Mouse (Mus musculus): ENCODE measurements at regions not wholly inside any gene's neighbourhood (a gene's known extent, or its start where the extent isn't known, plus 50 kb on each side); places are given as distances from the start of the nearest gene placed in this dataset.

DNA sequence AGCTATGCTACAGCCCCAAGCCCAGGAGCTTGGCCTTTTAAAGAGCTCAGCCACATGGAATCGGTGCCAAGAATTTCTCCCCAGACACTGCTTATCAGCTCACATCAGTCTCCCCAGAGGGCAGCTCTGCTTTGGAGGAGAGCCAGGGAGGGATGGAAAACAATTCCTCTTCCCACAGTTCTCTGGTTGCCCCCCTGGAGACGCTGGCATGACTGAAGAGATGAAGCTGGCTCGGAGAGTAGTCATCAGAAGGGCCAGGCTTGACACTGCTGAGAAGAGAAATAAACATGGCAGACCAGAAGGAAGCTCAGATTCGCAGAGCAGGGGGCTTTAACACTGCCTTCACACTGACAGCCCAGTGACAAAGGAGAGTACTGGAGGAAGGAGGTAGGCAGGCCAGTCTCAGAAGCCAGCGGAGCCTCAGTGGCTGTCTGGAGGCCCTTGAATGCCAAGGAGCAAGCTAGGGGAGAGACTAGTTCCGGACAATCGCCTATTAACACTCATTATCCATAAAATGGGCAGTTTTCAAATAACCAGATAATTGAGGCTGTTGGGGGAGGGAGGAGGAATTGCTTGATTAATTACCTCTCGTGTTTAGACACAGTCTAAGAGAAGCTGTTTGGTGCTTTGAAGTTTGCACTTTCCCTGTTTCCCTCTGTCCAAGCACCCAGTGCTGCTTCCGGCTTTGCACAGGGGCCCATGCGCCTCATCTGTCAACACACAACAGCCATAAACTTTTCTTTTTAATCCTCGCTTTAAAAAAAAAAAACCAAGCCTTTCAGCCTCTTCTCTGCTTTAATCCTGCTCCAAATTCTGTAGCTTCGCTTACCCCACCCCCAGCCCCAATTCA, 148.3 kb downstream of the Ddx1 start:
- DNase-seq (ENCODE audit: low spot score in 2 of 2): no peak

DNA sequence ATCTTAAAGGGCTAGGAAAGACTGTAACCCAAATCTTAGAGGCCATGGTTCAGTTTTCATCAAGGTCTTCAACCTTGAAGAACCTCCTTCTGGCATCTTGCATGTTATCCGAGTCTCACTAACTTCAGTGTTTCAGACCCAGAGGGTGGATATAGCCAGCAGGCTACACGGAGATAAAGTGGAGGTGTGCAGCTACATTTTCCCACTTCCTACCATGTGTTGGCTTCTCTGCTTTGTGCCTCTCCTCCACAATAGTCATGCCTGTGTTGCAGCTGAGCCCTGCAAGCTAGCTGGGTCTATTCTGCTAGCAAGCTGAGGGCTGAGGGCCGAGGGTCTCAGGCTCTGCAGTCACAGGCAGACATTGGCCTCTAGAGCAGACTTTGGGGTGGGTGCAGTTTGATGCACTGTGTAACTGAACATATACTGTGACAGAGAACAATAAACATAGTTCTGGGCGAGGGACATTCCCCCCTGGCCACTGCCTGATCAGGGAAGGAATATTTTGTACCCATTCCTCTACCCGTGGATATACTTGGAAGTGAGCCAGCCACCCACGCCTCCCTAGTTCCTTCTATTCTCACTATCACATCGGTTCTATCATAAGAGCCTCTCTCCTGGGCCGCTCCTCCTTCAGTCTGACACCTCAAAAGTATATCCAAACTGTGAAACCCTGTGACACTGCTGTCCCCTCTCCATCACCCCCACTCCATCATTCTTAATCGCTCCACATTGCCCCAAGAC, 152.6 kb upstream of the Mycn start:
- no peak for DNase-seq (ENCODE audit: low spot score in 2 of 2)

DNA sequence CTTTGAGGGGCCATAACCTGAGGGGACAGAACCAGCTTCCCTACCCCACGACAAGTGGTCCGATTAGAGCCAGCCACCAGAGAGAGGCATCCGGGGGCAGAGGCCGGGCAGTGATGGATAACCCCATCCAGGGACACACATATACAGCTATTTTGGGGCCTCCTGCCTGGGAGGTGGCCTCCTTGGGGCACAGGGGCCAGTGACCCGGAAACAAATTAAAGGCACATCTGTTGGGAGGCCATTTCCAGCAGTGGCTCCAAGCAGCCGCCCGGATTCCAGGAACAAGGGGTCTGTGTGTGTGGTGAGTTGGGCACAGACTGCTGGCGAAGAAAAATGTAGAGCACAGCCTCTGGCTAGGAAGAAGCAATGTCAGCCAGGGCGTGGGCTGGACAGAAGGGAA, 144.2 kb upstream of the Mycn start:
- DNase-seq (ENCODE audit: low spot score in 2 of 2): no peak

GRCm38 (mm10) chr12:13085484-13085883, 143.8 kb upstream of the Mycn start:
- DNase-seq (ENCODE audit: low spot score in 2 of 2): no peak

GRCm38 (mm10) chr12:13083337-13084054, 141.8 kb upstream of the Mycn start:
- DNase-seq (ENCODE audit: low spot score in 2 of 2): no peak

- DNase-seq (ENCODE audit: low spot score in 2 of 2): no peak
Observed at GRCm38 (mm10) chr12:13080791-13081190, 139.1 kb upstream of the Mycn start.

- no peak for DNase-seq (ENCODE audit: low spot score in 2 of 2)
Observed at GRCm38 (mm10) chr12:13079832-13080231, 138.1 kb upstream of the Mycn start.

- no peak for DNase-seq (ENCODE audit: low spot score in 2 of 2)
Observed at GRCm38 (mm10) chr12:13077689-13078088, 136.0 kb upstream of the Mycn start.

GRCm38 (mm10) chr12:13076699-13077287, 135.1 kb upstream of the Mycn start:
- DNase-seq (ENCODE audit: low spot score in 2 of 2): no peak

- no peak for DNase-seq (ENCODE audit: low spot score in 2 of 2)
Observed at GRCm38 (mm10) chr12:13073126-13073886, 131.6 kb upstream of the Mycn start.

- DNase-seq (ENCODE audit: low spot score in 2 of 2): no peak
Observed at GRCm38 (mm10) chr12:13067295-13067694, 125.6 kb upstream of the Mycn start.

- no peak for DNase-seq (ENCODE audit: low spot score in 2 of 2)
Observed at GRCm38 (mm10) chr12:13066604-13067181, 125.0 kb upstream of the Mycn start.

- DNase-seq (ENCODE audit: low spot score in 2 of 2): no peak
Observed at GRCm38 (mm10) chr12:13059473-13059872, 117.8 kb upstream of the Mycn start.

DNA sequence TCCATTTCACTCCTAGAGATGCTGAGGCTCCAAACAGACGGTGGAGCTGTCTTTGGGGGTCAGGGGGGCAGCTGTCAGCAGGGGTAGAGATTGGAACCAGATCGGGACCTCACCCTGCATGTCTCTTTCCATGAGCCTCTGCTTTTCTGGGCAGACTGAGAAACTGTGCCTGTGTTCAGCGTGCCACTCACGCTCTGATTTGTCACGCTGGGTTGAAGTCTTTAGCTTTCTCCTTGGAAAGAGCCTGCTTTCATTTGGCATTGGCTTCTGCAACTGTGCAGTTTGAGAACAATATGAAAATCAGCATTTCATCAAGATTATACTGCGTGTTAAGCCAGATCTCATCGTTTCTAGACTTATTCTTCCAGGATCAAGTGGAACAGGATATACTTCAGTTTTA, 114.5 kb upstream of the Mycn start:
- DNase-seq (ENCODE audit: low spot score in 2 of 2): no peak

- no peak for DNase-seq (ENCODE audit: low spot score in 2 of 2)
Observed at GRCm38 (mm10) chr12:13054611-13055010, 112.9 kb upstream of the Mycn start.

DNA sequence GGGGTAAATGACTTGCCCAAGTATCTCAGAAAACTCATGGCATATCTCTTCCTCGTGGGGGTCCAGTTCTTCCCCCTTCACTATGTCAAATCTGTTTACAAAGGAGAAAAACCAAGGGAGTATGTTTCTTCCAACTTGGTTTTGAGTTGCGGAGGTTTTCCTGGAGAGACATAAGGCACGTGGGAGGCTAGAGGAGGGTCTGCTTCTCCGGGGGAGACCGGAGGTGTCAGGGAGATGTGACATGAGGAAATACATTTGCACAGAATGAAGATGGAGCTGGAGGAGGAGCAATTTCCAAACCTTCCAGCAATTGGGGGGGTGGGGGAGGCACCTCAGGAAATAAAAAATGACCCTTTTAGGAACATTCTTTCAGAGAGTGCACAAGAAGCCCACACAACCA, 112.0 kb upstream of the Mycn start:
- DNase-seq (ENCODE audit: low spot score in 2 of 2): no peak

DNA sequence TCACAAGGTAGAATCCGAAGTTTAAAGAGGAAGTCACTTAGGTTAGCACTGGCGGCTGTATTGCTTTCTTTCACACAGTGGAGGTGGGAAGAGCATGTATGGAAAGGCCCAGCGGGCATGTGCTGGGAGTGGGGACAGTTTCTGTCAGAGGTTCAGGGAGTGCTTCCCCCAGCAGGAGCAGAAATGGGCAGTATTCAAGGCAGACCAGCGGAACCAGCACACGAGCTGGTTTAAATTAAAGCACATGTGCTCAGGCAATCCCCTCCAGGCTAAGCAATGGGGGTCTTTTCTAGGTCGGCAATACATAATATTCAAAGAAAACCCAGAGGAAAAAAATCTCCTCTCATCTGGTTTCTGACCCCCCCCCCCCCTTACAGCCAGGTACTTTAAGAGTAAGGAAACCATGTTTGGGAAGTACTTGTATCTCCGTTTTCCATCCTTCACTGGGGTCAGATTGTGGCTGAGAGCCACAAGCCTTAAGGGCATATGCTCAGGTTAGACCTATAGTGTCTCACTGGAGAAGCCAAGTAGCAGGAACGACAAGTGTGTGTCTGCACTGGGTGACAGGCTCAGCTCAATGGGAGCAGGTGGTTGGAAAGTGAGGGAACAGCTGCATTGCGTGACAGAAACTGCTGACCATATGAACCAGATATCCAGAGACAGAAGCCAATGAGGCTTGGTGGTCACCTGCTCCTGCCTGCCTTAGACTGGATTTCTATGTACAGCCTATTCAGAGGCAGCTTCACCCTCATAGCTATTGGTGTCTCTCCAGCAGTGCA, 111.3 kb upstream of the Mycn start:
- no peak for DNase-seq (ENCODE audit: low spot score in 2 of 2)

DNA sequence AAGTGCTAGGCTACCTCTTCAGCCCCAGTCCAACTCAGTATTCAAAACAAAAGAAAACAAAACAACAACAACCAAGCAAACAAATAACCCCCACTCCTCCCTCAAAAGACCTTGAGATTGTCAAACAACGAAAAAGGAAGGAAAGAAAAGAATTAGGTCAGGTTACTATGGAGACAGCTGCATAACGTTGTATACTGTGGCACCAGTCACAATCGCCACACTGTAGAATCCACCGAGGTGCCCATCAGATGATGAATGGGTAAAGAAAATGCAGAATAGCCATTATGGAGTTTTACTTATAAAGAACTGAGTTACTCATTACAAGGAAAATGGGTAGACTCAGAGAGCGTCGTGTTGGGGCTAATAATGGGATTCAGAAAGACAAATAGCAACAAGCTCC, 110.5 kb upstream of the Mycn start:
- DNase-seq (ENCODE audit: low spot score in 2 of 2): no peak

DNA sequence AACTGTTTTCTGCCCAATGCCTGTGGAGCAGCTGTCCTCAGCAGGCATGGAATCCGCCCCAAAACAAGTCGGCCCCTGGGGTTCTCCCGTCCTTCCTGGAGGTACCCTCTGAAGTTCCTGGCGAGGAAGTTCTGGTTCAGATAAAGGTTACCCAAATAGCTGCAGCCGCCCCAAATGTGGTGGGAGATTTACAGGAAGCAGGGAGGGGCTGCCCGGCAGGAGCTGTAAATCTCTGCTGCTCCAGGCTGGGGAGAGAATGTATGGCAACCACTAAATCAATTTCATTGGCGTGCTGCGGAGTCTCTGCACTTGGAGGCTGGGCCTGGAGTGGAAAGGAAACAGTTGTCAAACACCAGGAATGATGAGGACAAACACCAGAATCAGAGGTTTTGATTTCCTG, 107.9 kb upstream of the Mycn start:
- DNase-seq (ENCODE audit: low spot score in 2 of 2): no peak

DNA sequence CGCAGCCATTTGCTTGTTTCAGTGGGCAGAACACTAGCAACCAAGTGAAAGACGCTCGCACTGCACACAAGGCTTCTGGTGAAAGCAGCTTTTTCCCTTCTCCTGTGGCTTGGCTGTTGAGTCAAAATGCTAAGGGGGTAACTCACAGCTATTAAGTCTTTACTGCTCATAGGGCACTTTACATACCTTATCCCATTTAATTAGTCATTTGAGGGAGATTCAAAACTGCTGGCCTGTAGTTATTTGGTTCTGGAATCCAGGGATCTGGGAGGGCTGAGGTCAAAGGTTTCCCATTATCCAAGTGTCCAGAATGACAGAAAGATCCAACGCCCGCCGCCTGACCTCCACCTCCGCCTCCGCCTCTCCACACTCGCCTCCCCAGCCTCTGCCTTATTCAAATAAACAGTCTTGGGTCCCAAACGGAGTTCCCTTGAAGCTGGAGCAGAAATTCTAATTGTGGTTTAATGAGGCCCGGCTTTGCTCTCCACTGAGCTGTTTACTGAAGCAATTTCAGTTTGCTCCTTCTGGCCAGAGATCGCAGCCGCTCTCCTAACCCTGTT, 106.5 kb upstream of the Mycn start:
- no peak for DNase-seq (ENCODE audit: low spot score in 2 of 2)
